Mouse (Mus musculus): ENCODE results near the gene Dcpp3. TPM values are rescaled to one million over a fixed set of nuclear protein-coding genes. Genes with fewer than 3 reads are reported as not detected.
"Not testable (repeated sequence)": the region's sequence is repeated elsewhere in the genome, so short reads cannot be mapped to it uniquely, and the experiment has no call there.

Gene Dcpp3
- not detected for total RNA-seq (2021)
- long read RNA-seq, experiment 1: 0 reads
- long read RNA-seq, experiment 2: 0 reads

DNA sequence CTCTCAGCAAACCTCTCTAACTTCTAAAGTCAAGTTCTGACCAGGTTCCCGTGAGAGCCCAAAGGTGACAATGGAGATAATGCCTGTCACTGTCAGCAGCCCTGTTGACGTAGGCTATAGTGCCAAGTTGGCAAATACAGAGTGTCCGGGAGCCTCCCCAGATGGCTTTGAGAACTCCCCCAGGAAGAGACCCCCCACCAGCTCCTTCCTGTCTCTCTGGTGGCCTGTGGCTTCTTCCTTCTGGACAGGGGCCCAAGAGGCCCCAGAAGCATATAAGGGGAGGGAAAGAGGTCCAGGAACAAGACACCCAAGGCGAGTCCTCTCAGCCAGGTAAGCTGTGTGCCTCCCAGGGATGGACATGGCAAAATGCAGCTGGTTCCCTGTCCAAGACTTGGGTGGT is at the start of gene Dcpp3:
Gene Dcpp3, plus strand, starts transcription at position 301 of the 400 bp plus-strand sequence.
- not testable (repeated sequence) for DNase-seq (ENCODE audit: low spot score in 2 of 2)

DNA sequence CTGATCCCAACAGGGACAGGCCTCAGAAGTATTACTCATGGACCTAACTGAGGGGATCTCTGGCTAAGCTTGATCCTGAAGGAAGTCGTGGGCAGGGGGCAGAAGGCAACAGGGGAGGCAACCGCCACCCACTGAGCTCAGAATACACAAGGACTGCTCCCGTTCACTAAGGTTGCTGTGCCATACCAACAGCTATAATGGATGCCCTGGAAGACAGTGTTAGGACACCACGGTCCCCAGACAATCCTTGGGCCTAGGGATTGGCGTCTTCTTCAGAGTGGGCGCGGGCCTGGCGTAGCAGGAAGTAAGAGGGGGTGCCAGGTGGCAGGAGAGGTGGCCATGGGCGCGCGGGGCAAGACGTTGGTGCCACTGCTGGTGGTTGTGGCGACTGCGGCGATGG is 49.5 kb upstream of the Dcpp3 start, which contains the start of gene Prss21:
Gene Prss21, plus strand, starts transcription at position 301 of the 400 bp plus-strand sequence.
- no peak for DNase-seq (ENCODE audit: low spot score in 2 of 2)

GRCm38 (mm10) chr17:23868513-23868912 is 48.7 kb upstream of the Dcpp3 start:
- DNase-seq (ENCODE audit: low spot score in 2 of 2): no peak

GRCm38 (mm10) chr17:23873884-23874856 is 43.1 kb upstream of the Dcpp3 start:
- DNase-seq (ENCODE audit: low spot score in 2 of 2): peak in 1 of 2 experiments; percentile 25

GRCm38 (mm10) chr17:23876741-23877140 is 40.5 kb upstream of the Dcpp3 start:
- peak; percentile 20 to 54 for DNase-seq (ENCODE audit: low spot score in 2 of 2)

- DNase-seq (ENCODE audit: low spot score in 2 of 2): peak; percentile 18 to 22
Observed at GRCm38 (mm10) chr17:23877166-23877565, 40.1 kb upstream of the Dcpp3 start.

- DNase-seq (ENCODE audit: low spot score in 2 of 2): not testable (repeated sequence)
Observed at GRCm38 (mm10) chr17:23880576-23880975, 36.7 kb upstream of the Dcpp3 start, which contains the start of the genes Dcpp1 and Dcpp2. Gene Dcpp1 (plus strand): TSS chr17:23880876. Gene Dcpp2 (plus strand): TSS chr17:23880880.

DNA sequence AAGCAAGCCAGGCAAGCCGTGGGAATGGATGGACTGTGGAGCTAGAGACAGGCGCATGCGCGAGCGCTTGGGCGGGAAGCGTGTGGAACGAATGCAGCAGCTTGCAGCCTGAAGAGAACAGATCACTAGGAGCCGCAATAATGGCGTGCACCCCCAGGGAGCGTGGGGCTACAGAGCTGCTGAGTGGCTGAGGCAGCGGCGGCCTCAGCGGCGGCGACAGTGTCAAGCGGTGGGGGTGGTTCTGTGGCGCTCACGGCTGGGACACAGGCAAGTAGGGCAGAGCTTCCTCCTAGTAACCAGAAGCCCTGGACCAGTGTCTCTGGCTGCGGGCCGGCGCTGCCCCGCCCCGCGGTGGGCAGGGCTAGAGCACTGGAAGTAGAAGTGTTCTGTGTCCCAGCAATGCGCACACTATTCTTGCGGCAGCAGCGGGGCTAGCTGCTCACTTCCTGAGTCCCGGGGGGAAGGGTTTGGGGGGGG is 7.3 kb downstream of the Dcpp3 start:
- DNase-seq (ENCODE audit: low spot score in 2 of 2): peak; percentile 87 to 93

- DNase-seq (ENCODE audit: low spot score in 2 of 2): peak in 1 of 2 experiments; percentile 52
Observed at GRCm38 (mm10) chr17:23925090-23925493, 7.8 kb downstream of the Dcpp3 start.

- DNase-seq (ENCODE audit: low spot score in 2 of 2): no peak
Observed at GRCm38 (mm10) chr17:23931157-23931556, 13.9 kb downstream of the Dcpp3 start.

DNA sequence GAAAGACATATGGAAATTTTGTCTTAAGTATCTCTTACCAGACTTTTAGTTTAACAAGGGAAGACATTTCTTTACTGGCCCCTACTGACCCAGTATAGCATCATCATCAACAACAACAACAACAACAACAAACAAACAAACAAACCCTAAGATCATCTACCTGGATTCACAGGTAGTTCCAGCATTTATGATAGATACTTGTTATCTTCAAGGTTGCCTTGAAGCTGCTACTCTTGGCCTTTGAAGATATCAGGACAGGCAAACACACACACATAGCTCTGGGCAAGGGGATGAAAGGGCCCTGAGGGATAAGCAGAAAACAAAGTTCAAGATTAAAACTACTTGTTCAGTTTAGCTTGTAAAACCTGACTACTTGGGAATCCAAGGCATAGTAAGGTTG is 24.1 kb downstream of the Dcpp3 start, which contains the start of gene Sbp:
Gene Sbp, plus strand, starts transcription at position 301 of the 400 bp plus-strand sequence.
- no peak for DNase-seq (ENCODE audit: low spot score in 2 of 2)

GRCm38 (mm10) chr17:23947486-23947885 is 30.2 kb downstream of the Dcpp3 start:
- DNase-seq (ENCODE audit: low spot score in 2 of 2): not testable (repeated sequence)

DNA sequence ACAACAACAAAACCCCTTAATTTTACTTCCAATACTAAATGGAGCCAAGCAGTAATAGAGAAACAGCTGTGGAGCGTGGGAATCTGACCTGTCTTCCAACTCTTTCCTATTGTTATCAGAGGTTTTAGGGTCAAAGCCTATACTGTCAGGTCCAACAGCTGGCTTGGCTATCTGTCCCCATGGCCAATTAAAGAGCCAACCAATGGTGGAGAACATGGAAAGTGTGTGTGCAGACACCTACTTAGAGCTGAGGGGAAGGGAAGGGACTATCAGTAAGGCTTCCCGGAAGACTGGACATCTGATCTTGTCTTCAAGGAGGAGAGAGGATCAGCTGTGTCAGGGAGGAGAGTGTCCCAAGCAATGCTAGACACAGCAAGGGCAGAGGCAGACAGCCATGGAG is 31.8 kb downstream of the Dcpp3 start:
- no peak for DNase-seq (ENCODE audit: low spot score in 2 of 2)

GRCm38 (mm10) chr17:23950828-23951227 is 33.6 kb downstream of the Dcpp3 start:
- not testable (repeated sequence) for DNase-seq (ENCODE audit: low spot score in 2 of 2)

- DNase-seq (ENCODE audit: low spot score in 2 of 2): no peak
Observed at GRCm38 (mm10) chr17:23955174-23955573, 37.9 kb downstream of the Dcpp3 start, which contains the start of gene Sbpl. Gene Sbpl (minus strand): TSS chr17:23955274.

DNA sequence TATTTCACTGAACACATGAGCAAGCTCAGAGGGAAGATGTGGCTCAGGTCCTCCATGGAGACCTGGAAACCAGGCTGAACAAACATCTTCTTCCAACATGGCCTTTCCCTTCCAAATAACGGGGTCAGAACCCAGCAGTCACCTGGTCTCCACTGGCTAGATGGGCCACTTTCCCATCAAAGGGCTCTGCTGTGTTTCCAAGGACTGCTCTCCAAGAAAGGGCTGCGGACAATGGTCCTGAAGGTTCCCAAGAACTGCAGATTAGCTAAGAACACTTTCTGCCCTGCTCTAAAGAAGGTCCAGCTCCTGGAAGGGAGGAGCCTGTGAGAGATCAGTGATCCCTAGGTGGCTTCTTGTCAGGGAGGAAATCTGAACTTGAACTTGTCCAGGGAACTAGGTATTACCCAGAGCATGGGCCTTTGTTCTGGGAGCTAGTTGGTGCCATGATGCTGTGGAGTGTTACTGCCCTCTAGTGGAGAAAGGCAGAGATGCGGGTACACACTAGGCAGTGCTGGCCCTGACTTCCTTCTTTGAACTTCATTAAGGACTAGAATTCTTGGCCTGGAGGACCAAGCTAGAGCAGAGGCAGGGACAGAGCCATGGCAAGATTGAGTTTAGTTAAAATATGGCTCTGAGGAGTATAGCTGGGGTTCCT is 43.0 kb downstream of the Dcpp3 start:
- DNase-seq (ENCODE audit: low spot score in 2 of 2): peak; percentile 85 to 91

GRCm38 (mm10) chr17:23961573-23962122 is 44.4 kb downstream of the Dcpp3 start:
- no peak for DNase-seq (ENCODE audit: low spot score in 2 of 2)

DNA sequence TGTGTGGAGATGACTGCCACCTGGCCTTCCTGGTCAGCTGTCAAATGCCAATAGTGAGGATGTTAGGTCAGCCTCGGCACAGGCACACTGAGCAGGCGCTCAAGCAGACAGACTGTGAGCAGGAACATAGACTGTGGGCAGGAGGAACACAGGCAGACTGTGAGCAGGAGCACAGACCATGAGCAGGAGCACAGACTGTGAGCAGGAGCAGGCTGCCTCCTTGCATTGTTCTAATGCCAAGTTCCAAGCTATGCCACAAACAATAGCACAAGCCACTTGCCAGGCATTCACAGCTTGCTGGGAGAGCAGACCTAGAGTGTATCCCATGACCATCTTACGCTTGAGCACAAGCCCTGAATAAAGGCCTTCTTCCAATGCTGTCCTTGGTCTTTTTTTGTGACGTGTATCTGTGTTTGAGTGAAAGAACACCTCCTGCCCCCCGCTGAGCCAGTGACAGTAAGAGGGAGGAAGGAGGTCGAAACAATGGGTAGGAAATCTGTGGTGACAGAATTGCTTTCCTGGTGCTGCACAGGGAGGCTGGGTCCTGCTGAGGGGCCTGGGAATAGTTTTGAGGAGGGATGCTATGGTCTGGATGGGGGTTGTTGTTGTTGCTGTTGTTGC is 48.7 kb downstream of the Dcpp3 start:
- peak in 1 of 2 experiments; percentile 45 for DNase-seq (ENCODE audit: low spot score in 2 of 2)

- no peak for DNase-seq (ENCODE audit: low spot score in 2 of 2)
Observed at GRCm38 (mm10) chr17:23966658-23967401, 49.6 kb downstream of the Dcpp3 start.

DNA sequence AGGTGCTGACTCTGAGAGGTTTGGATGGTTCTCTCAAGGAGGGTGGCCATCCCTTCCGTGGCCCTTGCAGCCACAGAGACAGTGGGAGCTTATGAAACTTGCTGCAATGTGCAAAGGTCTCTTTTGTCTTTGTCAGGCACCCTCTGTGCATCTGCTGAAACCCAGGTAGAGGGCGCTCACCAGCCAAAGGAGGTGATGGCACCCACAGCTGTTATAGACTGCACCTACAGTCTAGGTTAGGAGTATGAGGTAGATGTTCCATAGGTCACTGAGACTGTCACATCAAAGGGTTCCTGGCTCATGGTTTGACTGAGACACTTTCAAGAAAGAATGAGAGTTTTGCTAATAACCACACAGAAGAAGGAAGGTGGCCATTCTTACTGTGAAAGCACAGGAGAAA is 51.5 kb downstream of the Dcpp3 start:
- DNase-seq (ENCODE audit: low spot score in 2 of 2): no peak
